Mouse (Mus musculus): ENCODE measurements around the gene Rorb.

DNA sequence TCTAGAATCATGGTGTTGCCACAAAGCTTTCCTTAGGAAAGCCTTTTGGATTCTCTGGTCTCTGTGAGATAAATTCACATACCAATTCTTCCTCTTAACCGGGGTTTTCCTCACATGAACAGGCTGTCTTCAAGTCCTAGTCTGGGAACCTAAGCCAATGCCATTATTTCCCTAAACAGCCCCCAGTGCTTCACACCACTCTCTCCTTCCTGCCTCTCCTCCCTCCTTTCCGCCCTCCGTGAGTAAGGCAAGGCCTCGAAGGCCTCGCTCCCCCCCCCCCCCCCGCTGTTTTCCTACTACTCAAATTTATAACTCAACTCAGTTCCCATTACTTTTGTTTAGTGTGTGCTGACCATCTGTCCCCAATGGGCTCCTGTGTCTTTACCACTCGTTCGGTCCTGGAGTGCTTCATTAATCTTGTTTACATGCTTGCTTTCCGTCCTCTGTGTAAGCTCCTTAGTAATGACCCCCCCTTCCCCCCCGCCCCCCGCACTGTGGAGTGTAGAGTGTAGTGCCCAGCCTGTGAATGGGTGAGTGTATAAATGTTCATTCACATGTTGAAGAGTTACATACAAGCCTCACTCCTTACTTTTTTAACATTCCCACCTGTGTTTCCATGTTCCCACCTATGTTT is 106.9 kb downstream of the Rorb start:
- TF ChIP-seq CTCF (IDR thresholded peaks at IDR 0.05; ENCODE audit: insufficient read depth, low read length) (no peak), POLR2A (IDR thresholded peaks at IDR 0.05; ENCODE audit: borderline replicate concordance, extremely low read depth, low read depth, low read length) (no peak)
